Mouse (Mus musculus): Measurements from ENCODE around the gene Trpc7. TPM values are rescaled to one million over a fixed set of nuclear protein-coding genes. Genes with fewer than 3 reads are reported as not detected.

Gene Trpc7
- polyA plus RNA-seq, 1 experiment from 2014 or later: 0.09 TPM

DNA sequence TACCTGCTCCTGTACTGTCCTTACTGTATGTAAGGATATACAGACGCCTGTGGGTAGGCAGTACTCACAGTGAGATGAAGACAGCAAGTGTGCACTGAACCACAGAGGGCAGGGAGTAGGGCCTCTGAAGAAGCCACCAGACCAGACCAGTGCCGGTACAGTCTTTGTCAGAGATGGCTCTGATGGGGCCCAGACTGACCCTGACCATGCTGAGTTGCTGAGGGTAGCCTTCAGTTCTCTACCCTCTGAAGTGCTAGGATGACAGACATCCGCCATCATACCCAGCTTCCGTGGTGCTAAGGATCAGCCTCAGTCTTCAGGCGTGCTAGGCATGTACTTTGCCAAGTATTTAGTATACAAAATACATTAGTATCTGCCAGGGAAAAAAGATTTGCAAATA is 156.2 kb downstream of the Trpc7 start:
- Histone ChIP-seq H3K4me2 (replicated peaks; ENCODE audit: low read depth, low read length) (no peak overlapping the region), H3K27me3 (ENCODE audit: insufficient read depth, low read length) (no peaks in the 10 kb centered on the region), H3K9me3 (ENCODE audit: low read length) (no peaks in the 10 kb centered on the region), H3K27ac (ENCODE audit: low read length) (no peak overlapping the region), H3K4me1 (ENCODE audit: insufficient read depth, low read length) (no peaks in the 10 kb centered on the region), H3K4me3 (ENCODE audit: low read length) (no peak overlapping the region), H3K9ac (replicated peaks; ENCODE audit: low read length) (no peak overlapping the region), H3K36me3 (ENCODE audit: insufficient read depth, low read length) (peaks cover 40% of the 10 kb centered on the region)
- no peak for ATAC-seq (ENCODE audit: low FRiP score, low TSS enrichment)
- WGBS: 85% methylated on average over 5 of the region's 5 CpGs

DNA sequence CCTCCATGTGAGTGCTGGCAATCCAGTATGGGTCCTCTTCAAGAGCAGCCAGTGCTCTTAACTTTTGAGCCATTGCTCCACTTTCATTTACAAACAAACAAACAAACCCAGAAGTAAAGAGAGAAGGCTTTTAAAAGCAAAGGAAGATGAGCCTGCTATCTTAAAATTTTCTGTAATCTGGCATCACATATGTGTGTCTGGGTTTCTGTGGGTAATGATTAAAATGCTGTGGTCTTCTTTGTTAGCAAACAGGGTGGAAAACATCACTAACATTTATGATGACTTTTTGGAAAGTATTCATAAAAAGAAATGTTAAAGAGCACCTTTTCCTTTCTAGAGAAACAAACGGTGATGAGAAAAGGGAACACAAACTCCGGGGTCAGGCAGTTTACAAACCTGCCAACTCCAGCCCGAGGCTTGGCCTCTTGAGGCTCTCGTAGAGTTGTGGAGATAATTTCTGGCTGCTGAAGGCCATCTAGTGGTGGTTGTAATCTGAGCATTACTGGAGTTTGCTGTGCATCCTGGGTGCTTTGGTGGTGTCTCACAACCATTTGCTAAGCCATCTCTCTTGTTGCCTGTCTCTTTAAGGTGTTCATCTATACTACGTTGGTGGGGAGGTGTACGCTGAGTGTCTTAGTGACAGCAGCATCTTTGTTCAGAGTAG is 160.4 kb downstream of the Trpc7 start:
- Histone ChIP-seq H3K36me3 (ENCODE audit: insufficient read depth, low read length) (peaks cover 59% of the 10 kb centered on the region), H3K27me3 (ENCODE audit: insufficient read depth, low read length) (no peaks in the 10 kb centered on the region), H3K27ac (ENCODE audit: low read length) (no peak overlapping the region), H3K4me3 (ENCODE audit: low read length) (no peak overlapping the region), H3K4me1 (ENCODE audit: insufficient read depth, low read length) (no peaks in the 10 kb centered on the region), H3K9ac (replicated peaks; ENCODE audit: low read length) (no peak overlapping the region), H3K9me3 (ENCODE audit: low read length) (no peaks in the 10 kb centered on the region), H3K4me2 (replicated peaks; ENCODE audit: low read depth, low read length) (no peak overlapping the region)
- ATAC-seq (ENCODE audit: low FRiP score, low TSS enrichment): no peak
- 49% methylated on average over 6 of the region's 6 CpGs for WGBS

- H3K27ac ChIP-seq (ENCODE audit: low read length): no peak overlapping the region
- ATAC-seq (ENCODE audit: low FRiP score, low TSS enrichment): no peak
- no peak overlapping the region for H3K4me3 ChIP-seq (ENCODE audit: low read length)
- no peak overlapping the region for H3K4me2 ChIP-seq (replicated peaks; ENCODE audit: low read depth, low read length)
- no peak overlapping the region for H3K9ac ChIP-seq (replicated peaks; ENCODE audit: low read length)
- H3K36me3 ChIP-seq (ENCODE audit: insufficient read depth, low read length): peaks cover 59% of the 10 kb centered on the region
- no peaks in the 10 kb centered on the region for H3K27me3 ChIP-seq (ENCODE audit: insufficient read depth, low read length)
- H3K9me3 ChIP-seq (ENCODE audit: low read length): no peaks in the 10 kb centered on the region
- H3K4me1 ChIP-seq (ENCODE audit: insufficient read depth, low read length): no peaks in the 10 kb centered on the region
- WGBS: 81% methylated on average over 4 of the region's 4 CpGs
Observed at GRCm38 (mm10) chr13:56734617-56735016, 161.2 kb downstream of the Trpc7 start.

DNA sequence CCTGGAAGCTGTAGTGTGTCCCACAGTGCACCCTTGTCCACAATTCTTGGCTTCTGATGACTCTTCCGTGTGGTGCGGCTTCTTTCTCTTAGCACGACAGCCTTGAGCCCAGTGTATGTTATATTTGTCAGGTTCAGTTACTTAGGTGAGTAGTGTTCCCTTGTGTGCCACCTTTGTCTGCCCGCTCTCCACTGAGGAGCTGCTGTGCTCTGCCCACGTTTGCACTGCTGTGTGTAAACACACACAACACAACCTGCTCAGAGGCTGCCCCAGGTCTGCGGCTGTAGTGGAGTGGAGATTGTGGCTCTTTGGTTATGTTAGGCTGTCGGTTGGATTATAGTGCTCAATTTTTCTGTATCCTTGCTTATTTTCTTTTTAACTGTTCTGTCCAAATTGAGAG is 166.7 kb downstream of the Trpc7 start:
- no peak for ATAC-seq (ENCODE audit: low FRiP score, low TSS enrichment)
- H3K9me3 ChIP-seq (ENCODE audit: low read length): no peaks in the 10 kb centered on the region
- H3K4me1 ChIP-seq (ENCODE audit: insufficient read depth, low read length): 0 out of 2 replicates have a peak, but pooled peaks cover 3% of the 10 kb centered on the region
- no peaks in the 10 kb centered on the region for H3K27me3 ChIP-seq (ENCODE audit: insufficient read depth, low read length)
- WGBS: 95% methylated on average over 7 of the region's 7 CpGs
- H3K36me3 ChIP-seq (ENCODE audit: insufficient read depth, low read length): peaks cover 70% of the 10 kb centered on the region
- no peak overlapping the region for H3K4me2 ChIP-seq (replicated peaks; ENCODE audit: low read depth, low read length)
- no peak overlapping the region for H3K27ac ChIP-seq (ENCODE audit: low read length)
- H3K4me3 ChIP-seq (ENCODE audit: low read length): no peak overlapping the region
- H3K9ac ChIP-seq (replicated peaks; ENCODE audit: low read length): no peak overlapping the region

DNA sequence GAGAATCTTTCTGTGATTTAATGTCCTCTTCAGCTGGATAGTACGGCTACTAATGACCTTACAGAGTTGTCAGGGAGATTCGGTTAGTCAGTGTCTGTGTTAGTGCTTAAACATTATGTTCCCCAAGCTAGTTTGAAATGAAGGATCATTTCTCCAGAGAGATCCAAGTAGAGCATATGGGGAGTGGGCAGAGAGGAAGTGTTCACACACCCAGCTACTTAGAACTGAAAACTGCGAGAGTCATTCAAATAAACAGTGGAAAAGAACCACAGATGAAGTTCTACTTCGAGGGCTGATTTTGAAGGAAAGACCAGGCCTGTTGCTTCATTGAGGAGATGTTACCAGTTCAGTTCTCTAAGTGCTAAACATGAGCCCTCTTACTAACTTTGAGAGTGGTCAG is 169.2 kb downstream of the Trpc7 start:
- Histone ChIP-seq H3K4me2 (replicated peaks; ENCODE audit: low read depth, low read length) (no peak overlapping the region), H3K36me3 (ENCODE audit: insufficient read depth, low read length) (peaks cover 63% of the 10 kb centered on the region), H3K4me1 (ENCODE audit: insufficient read depth, low read length) (peaks cover 9% of the 10 kb centered on the region; the same call in 1 of the 2 replicates), H3K9ac (replicated peaks; ENCODE audit: low read length) (no peak overlapping the region), H3K9me3 (ENCODE audit: low read length) (no peaks in the 10 kb centered on the region), H3K27ac (ENCODE audit: low read length) (no peak overlapping the region), H3K27me3 (ENCODE audit: insufficient read depth, low read length) (no peaks in the 10 kb centered on the region), H3K4me3 (ENCODE audit: low read length) (no peak overlapping the region)
- 81% methylated on average over 4 of the region's 4 CpGs for WGBS
- no peak for ATAC-seq (ENCODE audit: low FRiP score, low TSS enrichment)

Other genes starting within 250 kb of the Trpc7 start
- gene Smad5, start 193.0 kb downstream of the Trpc7 start, polyA plus RNA-seq (2015; fragmentation: Nextera tagmentation; extraction: Ambion mirVana): 35.6 and 37.0 TPM in 2 replicates
- 0.25 TPM in 1 of 2 replicates, not detected in the other for gene Gm45623, start 142.2 kb downstream of the Trpc7 start, polyA plus RNA-seq (2015; fragmentation: Nextera tagmentation; extraction: Ambion mirVana)